Mouse (Mus musculus): ENCODE data around the gene Slc25a17. TPM values are rescaled to one million over a fixed set of nuclear protein-coding genes. Genes with fewer than 3 reads are reported as not detected.

Slc25a17 gene
- total RNA-seq, 2 experiments from 2014 or later, result 17.2 to 17.8 TPM

DNA sequence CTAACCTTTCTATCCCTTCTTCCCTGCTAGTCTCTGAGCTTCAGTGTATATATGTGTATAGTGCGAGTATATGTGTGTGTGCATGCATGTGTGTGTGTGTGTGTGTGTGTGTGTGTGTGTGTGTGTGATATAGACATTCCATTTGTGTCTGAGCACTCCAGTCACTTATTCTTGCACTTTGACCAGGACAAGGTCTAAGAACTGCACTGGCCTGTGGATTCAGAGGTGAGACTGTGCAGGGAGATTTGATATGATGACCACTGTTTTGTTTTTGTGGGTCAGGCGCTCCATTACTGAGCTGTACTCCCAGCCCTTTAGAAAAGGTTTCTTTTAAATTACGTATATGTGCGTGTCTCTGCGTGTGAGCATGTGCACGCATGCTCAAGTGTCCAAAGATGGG lies 54.1 kb downstream of the Slc25a17 start:
- intact Hi-C loops (cut with DNase I), result loop anchor here (10.0 kb wide), 1 partner anchor 282 kb away; no protein-coding TSS in a partner anchor

DNA sequence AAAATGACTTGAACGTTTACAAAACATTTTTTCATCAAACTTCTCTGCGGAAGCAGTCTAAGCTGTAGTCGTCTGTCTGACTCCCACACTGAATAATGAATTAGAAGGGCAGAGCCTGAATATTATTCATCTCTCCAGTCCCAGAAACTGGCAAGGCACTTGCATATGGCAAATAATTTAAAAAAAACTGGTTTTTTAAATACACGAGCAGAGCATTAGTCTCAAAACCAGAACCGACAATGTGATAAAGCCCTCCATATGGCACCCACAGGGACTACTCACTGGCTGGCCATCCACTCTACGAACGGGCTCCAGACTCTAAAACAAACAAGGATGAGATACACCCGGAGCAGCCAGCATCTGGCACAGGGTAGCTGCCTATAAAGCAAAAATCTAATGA lies 55.6 kb downstream of the Slc25a17 start:
- no peak for DNase-seq (ENCODE audit: low spot score)
- intact Hi-C loops (cut with DNase I), result loop anchor here (10.0 kb wide), 1 partner anchor 280 kb away; no protein-coding TSS in a partner anchor

More for the DNA sequence above, 54.1 kb downstream of the Slc25a17 start:
- no peak for DNase-seq (ENCODE audit: low spot score)

DNA sequence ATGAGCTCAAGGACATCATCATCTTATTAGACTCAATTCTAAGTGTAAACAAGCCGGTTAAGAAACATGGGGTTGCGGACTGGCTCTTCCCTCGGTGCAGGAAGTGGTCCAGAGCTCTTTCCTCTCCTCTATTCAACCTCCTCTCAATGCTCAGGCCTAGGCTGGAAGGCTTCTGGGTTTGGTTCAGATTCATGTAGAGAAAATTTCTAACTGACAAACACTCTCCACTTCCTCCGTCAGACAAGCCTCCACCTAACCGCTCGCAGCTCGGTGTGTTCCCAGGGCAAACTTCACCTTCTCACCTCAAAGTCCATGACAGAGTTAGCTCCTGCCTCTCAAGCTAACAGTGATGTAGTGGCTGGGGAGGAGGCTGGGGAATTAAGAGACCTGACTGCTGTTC lies 56.6 kb downstream of the Slc25a17 start:
- no peak for DNase-seq (ENCODE audit: low spot score)
- intact Hi-C loops (cut with DNase I), result loop anchor here (10.0 kb wide), 1 partner anchor 279 kb away; no protein-coding TSS in a partner anchor

DNA sequence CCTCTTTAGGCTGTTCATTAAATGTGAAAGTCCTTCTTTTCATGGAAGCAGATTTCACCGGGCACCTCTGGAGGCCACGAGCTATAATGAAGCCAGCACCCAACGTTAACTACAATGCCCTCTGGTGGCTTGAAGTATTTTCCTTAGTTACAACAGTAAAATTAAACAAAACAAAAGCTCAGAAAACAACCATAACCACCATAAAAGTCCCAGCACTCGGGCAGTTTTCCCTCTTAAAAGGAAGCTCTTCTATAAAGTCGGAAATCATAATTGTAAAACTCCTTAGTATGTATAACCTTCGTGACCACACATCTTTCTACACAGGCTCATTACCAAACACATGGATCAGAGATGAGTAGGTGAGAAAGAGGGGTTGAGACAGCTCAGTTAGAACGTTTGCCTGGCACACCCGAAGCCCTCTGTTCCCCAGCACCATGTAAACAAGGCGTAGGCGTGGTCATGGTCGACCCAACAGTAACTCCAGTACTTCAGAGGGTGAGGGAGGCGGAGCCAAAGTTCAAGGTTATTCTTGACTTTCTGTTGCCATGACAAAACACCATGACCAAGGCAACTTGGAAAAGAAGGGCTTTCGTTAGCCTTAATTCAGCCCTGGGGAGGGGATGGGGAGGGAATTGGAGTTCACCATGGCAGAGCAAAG lies 58.3 kb downstream of the Slc25a17 start:
- DNase-seq (ENCODE audit: low spot score), result no peak
- intact Hi-C loops (cut with DNase I), result loop anchor here (1.0 to 10.0 kb wide), 2 partner anchors 66 to 277 kb away; no protein-coding TSS in a partner anchor

DNA sequence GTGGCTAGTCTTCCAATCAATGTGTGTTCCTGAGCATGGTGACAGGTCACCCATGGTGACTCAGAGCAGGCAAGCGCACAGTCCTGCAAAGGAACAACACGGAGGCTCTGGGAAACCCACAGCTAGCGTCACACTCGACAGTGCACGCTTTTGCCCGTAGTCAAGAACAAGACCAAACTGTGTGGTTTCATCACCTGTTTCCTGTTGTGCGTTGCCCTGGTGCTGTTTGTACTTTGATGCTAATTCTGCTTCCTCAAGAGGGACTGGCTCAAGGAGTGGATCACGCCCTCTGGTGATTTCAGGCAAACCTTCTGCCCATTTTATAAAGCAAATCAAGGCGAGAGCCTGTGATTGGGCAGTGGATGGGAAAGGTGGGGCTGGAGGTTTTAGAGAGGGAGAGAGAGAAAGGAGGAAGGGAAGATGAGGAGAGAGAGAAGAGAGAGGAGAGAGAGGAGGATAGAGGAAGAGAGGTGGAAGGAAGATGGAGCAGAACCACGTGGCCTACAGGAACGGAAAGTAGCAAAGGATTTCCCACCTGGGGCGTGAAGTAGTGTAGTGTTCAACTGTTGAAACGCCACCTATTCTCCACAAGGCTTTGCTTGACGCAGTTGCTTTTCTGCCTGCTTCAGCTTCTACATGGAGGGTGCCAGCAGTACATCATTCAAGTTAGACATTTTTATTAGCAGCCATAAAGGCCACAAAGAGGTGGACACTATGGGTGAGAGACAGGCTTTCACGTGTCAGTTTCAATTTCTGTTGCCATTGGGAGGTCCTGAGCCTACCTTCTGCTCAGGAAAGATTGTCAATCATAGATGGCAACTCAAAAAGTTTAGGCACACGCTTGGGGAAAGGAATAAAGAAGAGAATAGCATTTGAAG lies 59.2 kb downstream of the Slc25a17 start:
- intact Hi-C loops (cut with DNase I), result loop anchor here (1.0 to 10.0 kb wide), 2 partner anchors 65 to 277 kb away; no protein-coding TSS in a partner anchor
- no peak for DNase-seq (ENCODE audit: low spot score)

DNA sequence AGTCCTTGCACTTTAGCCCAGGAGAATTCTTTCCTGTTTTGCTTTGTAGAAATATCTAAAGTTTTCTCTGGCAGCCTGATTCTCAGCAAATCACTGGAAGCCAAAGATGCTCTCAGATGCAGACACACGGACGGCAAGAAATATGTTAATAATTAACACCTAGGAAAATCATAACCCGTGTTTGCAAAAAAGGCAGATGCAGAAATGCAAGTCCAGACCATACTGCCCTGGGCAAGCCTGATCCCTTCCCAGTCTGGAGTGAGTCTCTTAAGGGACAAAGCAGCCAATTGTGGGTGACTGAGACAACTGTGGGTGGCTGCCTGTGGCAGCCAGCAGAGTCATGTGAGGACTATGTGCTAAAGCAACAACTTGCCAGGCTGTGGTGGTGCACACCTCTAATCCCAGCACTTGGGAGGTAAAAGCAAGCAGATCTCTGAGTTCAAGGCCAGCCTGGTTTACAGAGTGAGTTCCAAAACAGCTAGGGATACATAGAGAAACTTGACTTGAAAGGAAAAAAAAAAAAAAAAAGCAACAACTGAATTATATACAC lies 60.0 kb downstream of the Slc25a17 start:
- intact Hi-C loops (cut with DNase I), result loop anchor here (10.0 kb wide), 1 partner anchor 276 kb away; no protein-coding TSS in a partner anchor
- no peak for DNase-seq (ENCODE audit: low spot score)

DNA sequence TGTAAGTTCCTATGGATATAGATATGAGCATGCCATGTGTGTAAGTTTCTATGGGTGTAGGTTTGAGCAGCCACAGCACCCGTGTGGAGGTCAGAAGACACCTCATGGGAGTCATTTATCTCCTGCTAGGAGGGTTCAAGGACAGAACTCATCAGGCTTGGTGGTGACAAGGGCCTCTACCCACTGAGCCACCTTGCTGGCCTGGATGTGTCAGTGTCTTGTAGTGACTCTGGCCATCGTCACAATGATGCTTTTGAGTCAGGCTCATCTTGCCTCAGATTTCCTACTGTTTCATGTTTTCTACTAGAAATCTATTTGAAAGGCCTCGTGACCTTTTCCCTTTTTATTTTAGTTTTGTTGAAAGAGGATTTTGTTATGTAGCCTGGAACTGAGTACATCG lies 61.1 kb downstream of the Slc25a17 start:
- no peak for DNase-seq (ENCODE audit: low spot score)
- intact Hi-C loops (cut with DNase I), result no loop called here

DNA sequence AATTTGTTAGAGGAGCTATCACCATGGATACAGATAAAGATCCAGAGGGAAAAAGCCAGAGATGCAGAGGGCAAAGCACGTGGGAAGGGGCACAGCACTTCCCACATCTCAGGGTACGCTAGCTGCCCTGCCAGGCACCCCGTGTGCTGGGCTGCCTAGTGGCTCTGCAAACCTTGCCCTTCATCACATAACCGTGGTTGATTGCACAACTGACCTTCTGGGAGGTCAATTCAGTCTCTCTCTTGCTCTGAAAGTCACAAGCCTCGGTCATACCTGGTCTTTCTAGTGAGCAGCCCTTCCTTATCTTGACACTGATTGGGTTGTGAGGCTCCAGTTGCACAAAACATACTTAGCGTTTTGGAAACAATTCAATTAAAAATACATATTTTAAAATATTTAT lies 62.4 kb downstream of the Slc25a17 start:
- no peak for DNase-seq (ENCODE audit: low spot score)
- intact Hi-C loops (cut with DNase I), result no loop called here

DNA sequence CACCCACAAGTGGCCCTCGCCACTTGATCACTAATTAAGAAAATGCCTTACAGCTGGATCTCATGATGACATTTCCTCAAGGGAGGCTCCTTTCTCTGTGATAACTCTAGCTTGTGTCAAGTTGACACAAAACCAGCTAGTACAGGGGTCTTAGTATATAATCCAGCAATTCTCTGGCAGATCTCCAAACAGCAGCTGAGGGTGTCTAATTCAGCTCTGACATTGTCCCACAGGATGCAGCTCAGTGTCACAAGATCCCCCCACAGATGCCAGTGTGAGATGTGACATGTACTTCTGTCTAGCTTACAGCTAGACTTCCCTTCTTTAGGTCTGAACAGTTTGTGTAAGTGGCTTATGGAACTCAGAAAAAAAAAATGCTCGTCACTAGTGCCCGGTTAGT lies 63.1 kb downstream of the Slc25a17 start:
- no peak for DNase-seq (ENCODE audit: low spot score)
- intact Hi-C loops (cut with DNase I), result no loop called here

DNA sequence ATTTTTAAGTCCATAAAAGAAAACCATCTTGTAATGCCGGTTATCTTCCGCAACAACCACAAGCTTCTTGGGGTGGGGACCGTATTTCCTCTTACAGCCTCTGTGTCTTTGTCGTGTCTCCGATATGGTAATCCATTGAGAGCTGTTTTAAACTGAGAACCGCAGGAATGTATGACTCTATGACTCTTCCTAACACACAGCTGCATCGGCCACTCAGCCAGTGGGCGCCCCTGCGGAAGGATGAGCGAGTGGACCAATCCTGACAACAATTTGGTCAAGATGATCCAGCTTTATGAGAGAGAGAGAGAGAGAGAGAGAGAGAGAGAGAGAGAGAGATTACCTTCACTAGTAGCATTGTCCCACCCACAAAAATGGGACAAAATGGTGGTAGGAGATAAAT lies 65.7 kb downstream of the Slc25a17 start:
- intact Hi-C loops (cut with DNase I), result no loop called here
- DNase-seq (ENCODE audit: low spot score), result no peak

DNA sequence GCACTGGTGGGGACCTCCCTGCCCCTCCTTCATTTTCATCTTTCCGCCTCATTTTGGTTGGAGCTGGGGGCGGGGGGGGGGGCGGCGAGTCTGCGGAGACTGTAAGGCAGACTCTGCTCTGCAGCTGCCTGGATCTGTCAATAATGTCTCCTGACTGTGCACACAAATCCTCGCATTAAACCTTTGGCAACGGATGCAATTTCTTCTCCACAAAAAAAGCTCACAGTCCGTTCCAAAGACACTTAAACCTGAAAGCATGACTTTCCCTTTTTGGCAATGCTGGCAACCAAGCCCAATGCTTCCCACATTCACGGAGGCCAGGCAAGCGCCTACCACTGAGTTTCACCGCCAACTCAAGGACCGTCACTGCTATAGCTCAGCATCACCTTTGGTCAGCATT lies 66.2 kb downstream of the Slc25a17 start:
- no peak for DNase-seq (ENCODE audit: low spot score)
- intact Hi-C loops (cut with DNase I), result no loop called here

DNA sequence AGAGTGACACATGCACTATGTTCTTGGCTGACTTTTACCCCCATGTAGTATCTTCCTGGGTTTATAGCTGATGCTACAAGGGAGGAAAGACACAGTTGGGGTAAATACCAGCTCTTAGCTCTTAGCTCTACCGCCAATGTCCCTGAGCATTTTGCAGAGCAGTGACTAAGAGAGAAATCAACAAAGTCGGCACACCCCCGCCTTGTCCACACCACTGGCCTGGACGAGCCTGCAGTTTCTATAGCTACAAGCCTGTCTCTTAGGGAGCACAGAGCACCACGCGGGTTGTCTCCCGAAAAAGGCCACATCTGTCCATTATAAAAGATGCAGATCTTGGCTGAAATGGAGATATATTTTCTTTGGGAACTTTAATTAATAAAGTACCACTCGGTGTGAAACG lies 69.9 kb downstream of the Slc25a17 start:
- DNase-seq (ENCODE audit: low spot score), result no peak
- intact Hi-C loops (cut with DNase I), result no loop called here

DNA sequence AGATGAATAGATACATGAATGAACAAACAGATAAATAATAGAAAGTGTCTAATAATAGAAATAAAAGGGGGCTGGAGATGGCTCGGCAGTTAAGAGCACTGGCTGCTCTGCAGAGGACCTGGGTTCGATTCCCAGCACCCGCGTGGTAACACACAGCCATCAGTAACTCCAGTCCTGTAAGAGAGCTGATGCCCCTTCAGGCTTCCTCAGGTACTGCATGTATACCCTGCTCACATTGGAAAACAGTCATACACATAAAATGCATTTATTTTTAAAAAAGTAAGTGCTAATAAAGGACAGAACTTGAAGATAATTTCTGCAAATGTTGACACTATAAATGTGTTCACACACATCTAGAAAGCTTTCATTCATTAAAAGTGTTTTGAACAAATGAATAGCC lies 70.4 kb downstream of the Slc25a17 start:
- DNase-seq (ENCODE audit: low spot score), result no peak
- intact Hi-C loops (cut with DNase I), result no loop called here

DNA sequence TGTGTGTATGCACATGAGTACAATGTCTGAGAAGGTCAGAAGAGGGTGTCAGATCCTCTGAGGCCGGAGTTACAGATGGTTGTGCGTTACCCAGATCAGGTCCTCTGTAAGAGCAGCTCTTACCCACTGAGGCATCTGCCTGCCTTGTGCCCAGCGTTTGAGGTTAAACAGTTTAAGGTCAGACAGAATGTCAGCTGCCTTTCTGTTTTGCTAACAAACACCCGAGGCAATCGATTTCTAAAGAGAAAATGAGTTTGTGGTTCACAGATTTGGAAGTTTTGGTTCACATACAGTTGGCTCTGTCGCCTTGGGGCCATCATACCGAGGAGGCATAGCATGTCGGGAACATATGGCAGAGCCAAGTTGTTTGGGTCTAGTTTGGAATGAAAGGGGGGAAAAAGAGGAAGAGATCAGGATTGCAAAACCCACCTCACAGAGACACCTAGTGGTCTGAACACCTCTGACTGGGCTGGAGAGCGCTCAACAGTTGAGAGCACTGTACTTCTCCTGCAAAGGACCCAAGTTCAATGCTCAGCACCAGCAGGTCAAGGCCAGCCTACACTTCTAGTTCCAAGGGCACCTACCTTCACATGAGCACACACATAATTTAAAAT lies 76.4 kb downstream of the Slc25a17 start:
- DNase-seq (ENCODE audit: low spot score), result no peak
- intact Hi-C loops (cut with DNase I), result no loop called here

DNA sequence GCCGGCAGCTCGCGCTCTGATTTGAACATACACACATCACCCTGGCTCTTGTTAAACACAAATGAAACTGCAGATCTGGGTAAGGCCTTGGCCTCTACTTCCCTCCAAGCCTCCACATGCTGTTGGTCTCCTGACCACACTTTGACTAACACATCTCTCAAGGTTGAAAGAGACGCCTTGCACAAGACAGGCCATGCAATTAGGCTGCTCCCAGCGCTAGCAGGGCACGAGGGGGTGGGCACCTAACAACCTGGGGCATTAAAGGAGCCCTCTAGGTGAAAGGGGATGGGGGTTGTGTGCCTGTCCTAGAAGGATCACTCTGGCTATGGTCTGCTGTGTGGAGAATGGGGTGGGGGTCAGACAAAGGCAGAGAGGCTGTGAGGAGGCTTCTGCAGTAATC lies 81.9 kb downstream of the Slc25a17 start:
- intact Hi-C loops (cut with DNase I), result no loop called here

DNA sequence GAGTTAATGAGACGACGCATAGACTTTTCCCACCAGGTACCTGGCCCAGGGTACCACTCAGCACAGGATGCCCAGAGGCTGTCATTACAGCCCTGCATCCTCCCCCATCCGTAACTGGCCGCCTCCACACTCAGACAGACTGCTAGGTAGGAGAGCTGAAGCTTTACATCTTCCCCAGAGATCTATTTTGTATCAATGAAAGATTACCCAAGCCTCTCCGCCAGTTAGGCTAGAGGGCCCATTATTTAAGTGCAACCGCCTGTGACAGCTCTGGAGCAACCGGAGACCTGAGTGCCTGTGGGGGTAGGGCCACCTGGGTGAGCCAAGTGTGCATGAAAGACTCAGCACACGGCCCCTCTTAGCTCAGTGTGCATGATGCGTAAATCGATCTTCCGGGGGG lies 82.7 kb downstream of the Slc25a17 start:
- intact Hi-C loops (cut with DNase I), result no loop called here
- DNase-seq (ENCODE audit: low spot score), result no peak

More for the DNA sequence above, 81.9 kb downstream of the Slc25a17 start:
- DNase-seq (ENCODE audit: low spot score), result no peak

DNA sequence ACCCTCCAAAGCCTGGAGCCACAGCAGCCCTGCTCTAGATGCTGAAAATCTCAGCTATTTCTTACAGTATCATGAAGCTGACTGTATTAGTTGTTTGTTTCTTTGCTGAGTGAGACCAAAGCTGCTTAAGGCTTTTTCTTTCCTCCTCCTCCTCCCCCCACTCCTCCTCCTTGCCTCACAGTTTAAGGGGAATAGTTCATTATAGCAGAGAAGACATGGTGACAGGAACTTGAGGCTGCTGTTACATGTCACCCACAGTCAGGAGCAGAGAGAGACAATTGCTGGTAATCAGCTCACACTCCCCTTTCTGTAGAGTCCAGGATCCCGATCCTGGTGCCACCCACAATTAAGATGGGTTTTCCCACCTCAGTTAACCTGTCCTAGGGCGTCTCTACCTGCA lies 87.3 kb downstream of the Slc25a17 start:
- intact Hi-C loops (cut with DNase I), result no loop called here

DNA sequence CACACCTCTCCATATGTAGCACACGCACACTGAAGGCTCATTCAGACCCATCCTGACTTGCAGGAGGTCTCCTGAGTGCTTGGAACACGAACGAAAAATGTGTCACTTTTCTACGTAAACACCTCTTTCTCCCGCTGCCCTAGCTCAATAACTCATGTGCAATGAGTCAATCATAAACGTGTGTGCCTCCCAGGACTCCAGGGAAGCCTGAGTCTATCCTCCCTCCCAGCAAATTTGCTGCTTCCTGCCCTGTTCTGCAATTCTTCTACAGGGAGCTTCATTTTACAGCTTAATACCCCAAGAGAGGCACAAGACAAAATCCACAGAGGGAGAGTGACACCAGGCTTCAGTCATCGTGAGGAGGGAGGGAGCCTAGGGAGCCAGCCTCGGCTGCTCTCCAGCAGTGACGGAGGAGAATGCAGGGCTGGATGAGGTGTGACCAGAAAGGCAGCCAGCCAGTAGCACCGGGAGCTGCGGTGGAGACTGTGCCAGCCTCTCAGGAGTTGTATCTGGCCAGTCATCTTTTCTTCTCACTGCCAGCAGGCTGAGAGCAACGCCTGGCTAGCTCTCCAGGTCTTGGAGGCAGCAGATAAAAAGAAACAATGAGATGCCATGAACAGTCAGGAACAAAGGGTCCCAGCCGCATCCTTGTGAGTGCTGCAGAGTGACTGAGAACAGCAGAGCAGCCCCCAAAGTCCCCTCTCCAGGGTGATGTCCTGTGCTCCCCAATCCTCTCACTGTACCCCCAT lies 88.1 kb downstream of the Slc25a17 start:
- no peak for DNase-seq (ENCODE audit: low spot score)
- intact Hi-C loops (cut with DNase I), result no loop called here

More for the DNA sequence above, 87.3 kb downstream of the Slc25a17 start:
- DNase-seq (ENCODE audit: low spot score), result no peak
